Mouse (Mus musculus) lung, postnatal 14 days (tissue): ENCODE results near the gene Defb38.

ENCODE experiments used
- DNase-seq: peaks from one replicate; pipeline ENCODE4 v3.0.0; 2021

The Defb38 gene

DNA sequence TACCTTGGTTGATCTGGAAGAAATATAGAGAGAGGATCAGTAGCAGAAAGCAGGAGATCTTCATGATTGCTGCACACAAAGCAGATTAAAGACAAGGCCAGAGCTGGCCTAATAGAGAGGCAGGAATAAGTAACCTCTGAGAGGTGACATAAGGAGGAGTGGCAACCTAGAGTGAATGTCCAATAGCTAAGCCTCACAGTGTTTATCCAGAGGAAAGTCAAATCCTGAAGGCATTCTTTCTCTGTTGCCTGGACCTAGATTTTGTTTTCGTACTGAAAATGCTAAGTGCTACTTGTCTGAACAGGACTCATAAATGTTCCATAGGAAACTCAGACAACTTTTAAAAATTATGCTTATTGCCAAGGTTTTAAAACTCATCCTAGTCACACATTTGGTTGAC lies at the start of gene Defb38:
Defb38 (minus strand) TSS at position 101 of the 400 bp plus-strand sequence.
- DNase-seq = no peak

DNA sequence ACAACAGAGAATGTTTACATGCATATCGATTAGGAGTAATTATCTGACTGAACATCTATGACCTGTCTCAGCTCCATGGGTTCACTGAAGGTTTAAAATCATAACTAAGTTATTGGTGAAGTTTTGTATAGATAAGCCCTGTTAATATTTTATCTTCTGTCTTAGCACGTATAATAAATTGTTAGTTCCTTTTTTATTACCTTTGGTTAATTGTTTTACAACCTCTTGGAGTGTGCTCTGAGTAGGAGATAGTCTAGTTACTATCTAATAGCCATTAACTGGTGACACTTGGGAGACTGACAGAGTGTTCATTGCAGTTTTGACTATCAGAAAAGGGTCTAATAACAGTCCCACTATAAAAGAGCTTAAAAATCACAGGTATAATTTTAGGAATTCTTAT lies 39.6 kb upstream of the Defb38 start:
- DNase-seq = no peak

DNA sequence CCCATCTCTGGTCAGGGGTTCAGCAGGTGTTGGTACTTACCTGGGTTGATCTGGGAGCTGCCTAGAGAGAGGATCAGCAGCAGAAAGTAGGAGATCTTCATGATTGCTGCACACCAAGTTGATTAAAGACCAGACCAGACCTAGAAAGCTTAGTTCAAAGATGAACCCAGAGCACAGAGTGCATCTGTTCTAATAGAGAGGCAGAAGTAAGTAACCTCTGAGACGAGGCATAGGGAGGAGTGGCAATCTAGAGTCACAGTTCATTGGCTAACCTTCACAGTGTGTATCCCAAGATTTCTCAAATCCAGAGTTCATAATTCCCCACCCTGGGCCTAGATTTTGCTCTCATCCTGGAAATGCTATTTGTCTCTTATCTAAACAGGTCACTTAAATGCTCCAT lies 38.3 kb upstream of the Defb38 start, which contains the start of gene Defb39:
Defb39 (minus strand) TSS at position 101 of the 400 bp plus-strand sequence.
- DNase-seq = no peak

DNA sequence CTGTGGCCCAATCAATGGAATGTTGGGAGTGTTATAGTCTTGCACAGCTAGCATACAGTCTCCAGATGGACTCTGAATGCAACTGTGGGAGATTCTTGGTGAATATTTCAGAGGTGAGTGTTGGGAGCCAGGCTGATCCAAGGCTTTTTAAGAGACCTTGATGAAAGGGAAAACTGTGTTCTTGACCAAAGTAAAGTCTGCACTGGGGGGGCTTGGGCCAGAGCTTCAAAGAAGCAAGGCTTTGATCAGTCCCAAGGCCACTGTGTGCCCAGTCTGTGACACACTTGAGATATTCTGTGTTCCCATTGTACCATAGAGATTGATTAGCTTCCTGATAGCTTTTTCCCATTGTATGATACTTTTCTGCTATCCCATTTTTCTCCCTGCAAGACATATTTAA lies 36.5 kb upstream of the Defb38 start:
- no peak for DNase-seq

DNA sequence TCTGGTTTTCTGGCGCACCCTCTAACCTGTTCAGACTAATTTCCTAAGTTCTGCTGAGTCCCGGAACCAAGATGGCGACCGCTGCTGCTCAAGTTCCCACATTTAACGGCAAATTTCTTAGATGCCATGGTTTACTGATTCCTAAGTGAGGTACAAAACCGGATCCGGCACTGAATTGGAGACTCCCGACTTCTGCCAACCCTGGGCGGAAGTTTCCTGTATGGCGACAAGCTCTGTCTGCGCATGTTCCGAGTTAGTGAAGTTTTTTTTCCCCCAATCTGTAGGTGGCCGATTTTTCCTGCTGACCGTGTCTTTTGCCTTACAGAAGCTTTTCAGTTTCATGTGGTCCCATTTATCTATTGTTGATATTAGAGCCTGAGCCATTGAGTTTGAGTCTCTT lies 18.9 kb upstream of the Defb38 start:
- no peak for DNase-seq
